Mouse (Mus musculus) midbrain, embryonic 15.5 days (tissue): ENCODE data around the gene Sik2. TPM values are rescaled to one million over a fixed set of nuclear protein-coding genes. Genes with fewer than 3 reads are reported as not detected.

Experiments used
- ATAC-seq: fragments of 200-750 bp; cut with Nextera tagmentation; replicated peaks from 2 replicates; pipeline ENCODE4 v1.8.0; 2017; ENCODE audit warnings: moderate TSS enrichment
- H3K27ac ChIP-seq: fragments of 300-500 bp; sonication (generic); 2 replicates; pipeline ENCODE4 v1.5.1; 2015; ENCODE audit warnings: mild to moderate bottlenecking, inconsistent platforms
- H3K27me3 ChIP-seq: fragments of 300-500 bp; sonication (generic); replicated peaks from 2 replicates; pipeline ENCODE4 v1.6.1; 2015; ENCODE audit warnings: inconsistent platforms
- H3K36me3 ChIP-seq: fragments of 300-500 bp; sonication (generic); replicated peaks from 2 replicates; pipeline ENCODE4 v1.6.1; 2015; ENCODE audit warnings: inconsistent platforms
- H3K4me1 ChIP-seq: fragments of 300-500 bp; sonication (generic); 2 replicates; pipeline ENCODE4 v1.6.1; 2015; ENCODE audit warnings: inconsistent platforms
- H3K4me2 ChIP-seq: fragments of 300-500 bp; sonication (generic); 2 replicates; pipeline ENCODE4 v1.6.1; 2015; ENCODE audit warnings: inconsistent platforms, mild to moderate bottlenecking, moderate library complexity
- H3K4me3 ChIP-seq: fragments of 300-500 bp; sonication (generic); 2 replicates; pipeline ENCODE4 v1.5.1; 2015; ENCODE audit warnings: mild to moderate bottlenecking, inconsistent platforms
- H3K9ac ChIP-seq: fragments of 300-500 bp; sonication (generic); 2 replicates; pipeline ENCODE4 v1.6.1; 2015; ENCODE audit warnings: mild to moderate bottlenecking, inconsistent platforms
- H3K9me3 ChIP-seq: fragments of 300-500 bp; sonication (generic); 2 replicates; pipeline ENCODE4 v1.6.1; 2016; ENCODE audit warnings: inconsistent platforms
- WGBS: fragments of 180-500 bp; shearing (Covaris S2); methylation state at CpG from one replicate; pipeline ENCODE4 v1.1.7; 2015; ENCODE audit warnings: mixed read lengths; 5-methylcytosine and 5-hydroxymethylcytosine counted together
- polyA plus RNA-seq: library from polyadenylated mRNA; unstranded; fragments of >200 nt; fragmentation: Nextera tagmentation; extraction: Ambion mirVana; gene quantifications from 2 replicates; pipeline ENCODE4 v1.2.1, GENCODE M21; 2015

The Sik2 gene
- polyA plus RNA-seq, 1 experiment from 2014 or later: 19.8 TPM

DNA sequence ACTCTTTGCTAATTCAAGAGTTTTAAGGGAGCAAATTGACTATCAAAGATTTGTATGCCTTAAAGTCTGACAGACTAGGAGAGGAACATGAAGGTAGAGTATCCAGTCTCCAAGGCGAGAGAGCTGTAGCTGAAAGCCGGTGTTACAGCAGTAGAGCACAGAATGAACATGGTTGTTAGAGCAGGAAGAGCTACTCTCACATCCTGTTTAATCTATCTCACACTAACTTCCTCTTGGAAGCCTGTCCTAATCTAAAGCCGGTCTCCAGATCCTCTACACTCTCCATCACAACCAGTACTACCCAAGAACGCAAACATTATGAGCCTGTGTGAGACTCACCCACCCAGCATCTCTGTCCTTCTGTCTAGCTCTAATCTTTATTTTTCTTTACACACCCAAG is 38.5 kb downstream of the Sik2 start:
- ATAC-seq: no peak
- Histone ChIP-seq H3K9ac (no peak overlapping the region), H3K4me2 (no peak overlapping the region), H3K36me3 (no peaks in the 10 kb centered on the region), H3K27me3 (no peaks in the 10 kb centered on the region), H3K27ac (no peak overlapping the region), H3K4me3 (no peak overlapping the region), H3K4me1 (0 out of 2 replicates have a peak, but pooled peaks cover 2% of the 10 kb centered on the region), H3K9me3 (no peaks in the 10 kb centered on the region)
- WGBS: 88% methylated on average over 4 of the region's 4 CpGs

DNA sequence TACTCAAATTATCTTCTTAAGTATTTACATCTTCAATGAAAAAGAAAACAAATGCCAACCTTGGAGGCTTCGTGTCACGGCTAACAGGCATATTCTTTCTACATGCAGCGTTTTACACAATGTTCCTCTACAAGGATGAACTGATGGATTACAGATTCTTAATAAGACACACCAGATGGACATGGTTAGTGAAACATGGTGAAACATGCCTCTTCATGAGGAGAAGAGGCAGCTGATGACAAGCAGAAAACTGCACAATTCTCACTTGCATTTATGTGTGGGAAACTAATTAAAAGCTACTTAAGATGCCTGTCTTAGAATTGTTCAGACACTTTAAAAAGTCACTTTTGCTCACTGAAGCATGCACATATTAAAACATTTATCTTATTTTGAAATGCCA is 39.6 kb downstream of the Sik2 start:
- H3K4me2 ChIP-seq: no peak overlapping the region
- H3K36me3 ChIP-seq: no peaks in the 10 kb centered on the region
- 0 out of 2 replicates have a peak, but pooled peaks cover 5% of the 10 kb centered on the region for H3K4me1 ChIP-seq
- 79% methylated on average over 3 of the region's 3 CpGs for WGBS
- no peak overlapping the region for H3K9ac ChIP-seq
- H3K4me3 ChIP-seq: no peak overlapping the region
- no peak for ATAC-seq
- H3K27me3 ChIP-seq: no peaks in the 10 kb centered on the region
- no peak overlapping the region for H3K27ac ChIP-seq
- no peaks in the 10 kb centered on the region for H3K9me3 ChIP-seq

DNA sequence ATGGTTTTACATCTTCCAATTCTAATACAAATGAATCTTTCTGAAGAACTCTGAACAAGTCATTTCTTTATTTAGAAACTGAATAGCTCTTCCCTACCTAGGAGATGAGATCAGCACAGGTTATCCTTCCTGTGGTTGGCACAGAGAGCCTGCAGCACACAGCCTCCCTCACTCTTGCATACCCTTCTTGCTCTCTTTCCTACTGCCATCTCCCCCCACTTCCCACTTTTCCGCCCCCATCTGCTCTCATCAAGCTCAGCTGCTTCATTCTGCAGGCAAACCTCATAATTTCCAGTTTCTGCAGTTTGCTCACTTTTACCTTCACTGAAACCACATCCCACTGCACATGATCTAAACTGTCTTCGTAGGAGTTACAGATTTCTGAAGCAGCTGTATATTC is 42.6 kb downstream of the Sik2 start:
- no peaks in the 10 kb centered on the region for H3K27me3 ChIP-seq
- no peak overlapping the region for H3K4me2 ChIP-seq
- H3K9ac ChIP-seq: no peak overlapping the region
- H3K9me3 ChIP-seq: no peaks in the 10 kb centered on the region
- H3K4me3 ChIP-seq: no peak overlapping the region
- 0 out of 2 replicates have a peak, but pooled peaks cover 5% of the 10 kb centered on the region for H3K4me1 ChIP-seq
- no peak overlapping the region for H3K27ac ChIP-seq
- H3K36me3 ChIP-seq: no peaks in the 10 kb centered on the region
- WGBS: 86% methylated on average over 2 of the region's 2 CpGs
- ATAC-seq: no peak

DNA sequence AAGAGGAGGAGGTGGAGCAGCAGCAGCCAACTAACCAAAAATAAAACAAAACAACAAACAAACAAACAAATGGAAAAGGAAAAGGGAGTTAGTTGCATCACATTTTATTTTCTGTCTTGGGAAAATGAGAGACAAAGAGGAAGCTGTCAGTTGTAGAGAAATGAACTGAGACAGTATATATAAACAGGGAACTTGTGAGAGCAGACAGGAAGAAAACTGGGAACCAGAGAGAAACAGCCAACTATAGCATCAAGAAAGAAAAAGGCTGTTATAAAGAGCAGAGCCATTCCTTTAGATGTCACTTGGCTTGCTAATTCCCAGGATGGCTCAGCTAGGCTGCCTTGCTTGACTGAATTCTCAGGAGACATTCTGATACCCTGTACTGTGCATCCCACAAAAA is 43.5 kb downstream of the Sik2 start:
- Histone ChIP-seq H3K27ac (no peak overlapping the region), H3K4me2 (no peak overlapping the region), H3K4me3 (no peak overlapping the region), H3K36me3 (no peaks in the 10 kb centered on the region), H3K9ac (no peak overlapping the region), H3K27me3 (no peaks in the 10 kb centered on the region), H3K4me1 (0 out of 2 replicates have a peak, but pooled peaks cover 5% of the 10 kb centered on the region), H3K9me3 (no peaks in the 10 kb centered on the region)
- no peak for ATAC-seq

DNA sequence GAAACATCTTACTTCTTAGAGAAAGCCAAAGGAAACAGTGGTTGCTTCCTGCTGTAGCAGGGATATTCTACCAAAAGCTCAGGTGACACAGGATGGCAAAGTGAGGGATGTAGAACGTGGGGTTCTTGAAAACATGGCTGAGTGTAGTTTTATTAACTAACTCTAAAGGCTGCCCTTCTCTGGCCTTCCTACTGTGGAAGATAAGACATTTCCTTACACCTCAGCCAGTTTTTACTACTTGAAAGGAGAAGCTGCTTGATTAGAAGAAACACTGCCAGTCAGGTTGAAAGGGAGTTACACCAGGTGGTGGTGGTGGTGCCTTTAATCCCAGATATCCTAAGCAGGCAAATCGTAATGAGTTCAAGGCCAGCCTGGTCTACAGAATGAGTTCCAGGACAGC is 44.0 kb downstream of the Sik2 start:
- no peaks in the 10 kb centered on the region for H3K36me3 ChIP-seq
- no peak overlapping the region for H3K27ac ChIP-seq
- ATAC-seq: no peak
- 77% methylated on average over 2 of the region's 2 CpGs for WGBS
- no peak overlapping the region for H3K9ac ChIP-seq
- no peak overlapping the region for H3K4me2 ChIP-seq
- no peaks in the 10 kb centered on the region for H3K9me3 ChIP-seq
- no peak overlapping the region for H3K4me3 ChIP-seq
- H3K4me1 ChIP-seq: 0 out of 2 replicates have a peak, but pooled peaks cover 5% of the 10 kb centered on the region
- H3K27me3 ChIP-seq: no peaks in the 10 kb centered on the region

DNA sequence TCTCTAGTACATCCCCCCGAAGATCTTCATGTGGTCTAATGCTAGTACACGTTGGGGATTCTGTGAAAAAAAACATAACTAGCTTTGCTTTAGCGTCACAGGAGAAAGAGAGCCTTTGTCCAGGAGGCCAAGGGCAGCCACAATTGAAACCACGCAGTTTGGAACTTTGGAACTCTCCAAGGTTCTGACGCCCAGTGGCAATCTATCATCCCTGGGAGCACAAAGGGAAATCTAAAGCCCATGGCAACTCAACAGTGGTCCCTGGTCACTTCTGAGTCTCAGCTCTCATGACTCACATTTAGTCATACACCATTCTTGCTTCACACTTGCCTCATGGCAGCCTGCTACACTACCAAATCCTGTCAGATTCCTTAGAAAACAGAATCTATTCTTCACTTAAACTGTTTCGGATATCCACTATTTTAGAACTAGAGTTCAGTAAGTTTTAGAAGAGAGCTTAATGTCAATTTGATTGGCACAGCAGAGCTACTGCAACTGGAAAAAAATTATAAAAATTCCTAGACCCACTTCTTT is 50.9 kb downstream of the Sik2 start:
- no peak for ATAC-seq
- Histone ChIP-seq H3K27me3 (no peaks in the 10 kb centered on the region), H3K4me2 (no peak overlapping the region), H3K9ac (no peak overlapping the region), H3K4me3 (no peak overlapping the region), H3K9me3 (no peaks in the 10 kb centered on the region), H3K4me1 (no peaks in the 10 kb centered on the region), H3K36me3 (no peaks in the 10 kb centered on the region), H3K27ac (no peak overlapping the region)
- WGBS: 54% methylated on average over 6 of the region's 6 CpGs

DNA sequence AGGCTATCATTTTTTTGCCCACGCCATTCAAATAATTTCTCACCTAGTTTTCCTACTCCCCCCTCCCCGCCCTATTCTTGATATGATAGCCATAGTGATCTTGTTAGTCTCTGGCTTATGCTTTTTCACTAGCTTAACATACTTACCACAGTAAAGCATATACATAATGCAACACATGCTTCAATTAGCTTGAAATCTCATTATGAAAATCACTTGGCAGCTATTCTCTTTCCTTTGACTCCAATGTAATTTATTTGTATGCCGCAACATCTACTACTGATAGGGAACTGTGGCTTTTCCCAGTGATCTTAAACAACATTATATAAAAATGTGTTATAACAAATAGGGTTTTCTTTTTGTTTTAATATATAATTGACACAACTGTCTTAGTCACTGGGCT is 53.7 kb downstream of the Sik2 start:
- 76% methylated on average over 3 of the region's 3 CpGs for WGBS
- no peaks in the 10 kb centered on the region for H3K36me3 ChIP-seq
- no peak overlapping the region for H3K27ac ChIP-seq
- no peak overlapping the region for H3K9ac ChIP-seq
- H3K27me3 ChIP-seq: no peaks in the 10 kb centered on the region
- H3K4me2 ChIP-seq: no peak overlapping the region
- H3K4me3 ChIP-seq: no peak overlapping the region
- ATAC-seq: no peak
- H3K4me1 ChIP-seq: no peaks in the 10 kb centered on the region
- no peaks in the 10 kb centered on the region for H3K9me3 ChIP-seq

DNA sequence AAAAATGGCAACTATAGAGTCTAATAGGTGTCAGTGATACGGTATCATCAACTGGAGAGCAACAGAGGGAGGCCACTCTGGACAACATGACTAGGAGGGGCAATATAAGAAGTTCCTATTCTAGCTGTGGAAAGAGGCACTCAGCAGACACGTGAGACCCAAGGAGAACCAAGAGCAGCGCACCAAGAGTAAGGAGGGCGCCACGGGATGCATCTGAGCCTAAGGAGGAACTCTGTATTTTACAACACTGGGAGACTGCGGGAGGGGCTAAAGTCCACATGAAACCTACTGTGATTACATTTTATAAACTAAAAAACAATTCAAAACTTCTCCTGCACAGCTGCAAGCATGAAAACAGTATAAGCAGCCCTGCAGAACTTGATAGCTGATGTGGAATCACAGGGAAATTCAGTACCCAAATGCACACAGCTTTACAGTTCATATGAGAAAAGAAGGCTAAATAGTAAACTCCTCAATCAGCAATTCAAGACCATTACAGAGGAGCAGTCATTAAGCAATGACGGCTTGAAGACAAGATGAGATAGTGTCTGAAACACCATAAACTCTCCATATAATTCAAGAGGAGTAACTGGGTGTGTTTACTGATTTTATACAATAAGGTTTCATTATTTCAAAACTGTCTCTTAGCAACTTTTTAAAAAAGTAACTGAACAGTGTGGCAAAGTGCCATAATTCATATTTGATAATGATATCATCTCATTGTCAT is 60.6 kb downstream of the Sik2 start:
- H3K4me1 ChIP-seq: no peaks in the 10 kb centered on the region
- no peak overlapping the region for H3K9ac ChIP-seq
- H3K9me3 ChIP-seq: no peaks in the 10 kb centered on the region
- ATAC-seq: no peak
- no peaks in the 10 kb centered on the region for H3K27me3 ChIP-seq
- H3K36me3 ChIP-seq: no peaks in the 10 kb centered on the region
- no peak overlapping the region for H3K27ac ChIP-seq
- WGBS: 90% methylated on average over 7 of the region's 7 CpGs
- H3K4me3 ChIP-seq: no peak overlapping the region
- no peak overlapping the region for H3K4me2 ChIP-seq

DNA sequence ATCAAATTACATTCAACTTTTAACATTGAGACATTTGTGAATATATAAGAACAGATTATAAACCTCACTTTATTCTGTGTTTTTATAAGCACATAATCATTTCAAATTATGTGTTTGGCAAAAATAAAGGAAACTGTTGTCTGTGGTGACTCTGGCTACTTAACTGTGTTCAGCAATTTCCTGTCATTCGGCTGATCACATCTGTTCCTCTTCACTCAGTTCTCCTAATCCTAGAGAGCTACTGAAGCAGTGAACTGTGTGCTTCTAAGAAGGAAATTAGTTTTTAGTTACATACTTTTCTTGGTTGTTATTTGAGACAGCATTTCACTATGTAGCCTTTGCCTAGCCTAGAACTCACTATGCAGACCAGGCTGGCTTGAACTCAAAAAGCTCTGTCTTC is 62.5 kb downstream of the Sik2 start:
- Histone ChIP-seq H3K9me3 (no peaks in the 10 kb centered on the region), H3K4me1 (no peaks in the 10 kb centered on the region), H3K36me3 (no peaks in the 10 kb centered on the region), H3K27me3 (no peaks in the 10 kb centered on the region), H3K27ac (no peak overlapping the region), H3K9ac (no peak overlapping the region), H3K4me3 (no peak overlapping the region), H3K4me2 (no peak overlapping the region)
- ATAC-seq: no peak
- 57% methylated on average over 1 of the region's 1 CpGs for WGBS

DNA sequence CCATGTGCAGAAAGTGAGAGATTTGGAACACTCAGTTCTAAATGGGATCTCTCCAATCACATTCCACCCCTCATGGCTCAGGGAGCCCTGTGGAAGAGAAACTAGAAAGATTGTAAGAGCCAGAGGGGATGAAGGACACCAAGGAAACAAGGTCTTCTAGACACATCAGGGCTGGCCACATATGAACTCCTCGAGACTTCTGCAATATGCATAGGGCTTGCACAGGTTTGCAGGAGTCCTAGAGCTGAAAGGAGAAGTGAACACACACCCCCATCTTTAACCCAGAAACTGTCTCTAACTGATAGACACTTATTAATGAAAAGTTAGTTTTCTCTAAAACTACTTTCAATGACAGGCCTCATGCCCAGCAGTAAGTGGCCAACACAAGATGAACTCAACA is 64.0 kb downstream of the Sik2 start:
- Histone ChIP-seq H3K27me3 (no peaks in the 10 kb centered on the region), H3K4me1 (no peaks in the 10 kb centered on the region), H3K9me3 (no peaks in the 10 kb centered on the region), H3K36me3 (no peaks in the 10 kb centered on the region), H3K4me3 (no peak overlapping the region), H3K4me2 (no peak overlapping the region), H3K27ac (no peak overlapping the region), H3K9ac (no peak overlapping the region)
- 100% methylated on average over 1 of the region's 1 CpGs for WGBS
- ATAC-seq: no peak

DNA sequence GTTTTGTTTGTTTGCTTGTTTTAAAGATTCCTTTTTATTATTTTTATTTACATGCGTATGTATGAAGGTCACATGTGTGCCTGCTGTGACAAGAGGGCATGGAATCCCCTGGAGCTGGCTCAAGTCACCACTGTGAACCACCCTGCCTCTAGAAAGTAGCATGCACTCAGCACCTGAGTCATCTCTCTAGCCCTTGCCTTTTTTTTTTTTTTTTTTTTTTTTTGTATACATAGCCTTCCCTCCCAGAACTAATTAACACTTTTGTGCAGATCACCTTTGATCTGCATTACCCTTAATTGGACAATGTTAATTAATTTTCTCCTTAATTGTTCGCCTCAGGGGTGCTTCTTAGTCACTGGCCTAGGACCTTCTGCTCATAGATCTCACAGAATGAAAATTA is 66.2 kb downstream of the Sik2 start:
- Histone ChIP-seq H3K36me3 (no peaks in the 10 kb centered on the region), H3K9me3 (no peaks in the 10 kb centered on the region), H3K4me1 (no peaks in the 10 kb centered on the region), H3K27ac (no peak overlapping the region), H3K4me3 (no peak overlapping the region), H3K9ac (no peak overlapping the region), H3K27me3 (no peaks in the 10 kb centered on the region), H3K4me2 (no peak overlapping the region)
- no peak for ATAC-seq
- WGBS: 89% methylated on average over 2 of the region's 2 CpGs

DNA sequence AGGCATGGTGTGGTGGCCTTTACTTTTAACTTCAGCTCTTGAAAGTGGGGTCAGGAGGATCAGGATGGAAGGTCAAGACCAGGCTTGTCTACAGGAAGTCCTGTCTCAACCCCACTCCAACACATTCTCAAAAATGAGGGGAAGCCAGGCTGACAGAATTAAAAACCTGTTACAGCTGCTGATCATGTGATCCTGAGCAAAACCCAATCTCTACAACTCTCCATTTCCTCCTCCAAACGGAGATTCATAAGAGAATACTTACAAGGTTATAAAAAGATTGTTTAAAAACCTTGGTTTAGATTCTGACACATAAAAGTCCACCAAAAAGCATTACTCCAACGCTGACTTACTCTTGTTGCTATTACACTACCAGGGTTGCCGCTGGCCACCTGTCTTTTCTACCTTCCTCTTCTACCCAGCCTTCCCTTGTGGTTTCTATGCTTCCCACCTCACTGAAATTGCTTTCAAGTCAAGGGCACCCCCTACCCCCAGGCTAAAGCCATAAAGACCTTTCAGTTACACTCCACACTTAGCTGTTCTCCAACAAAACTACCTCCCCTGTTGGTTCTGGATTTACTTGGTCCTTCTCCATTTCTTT is 67.0 kb downstream of the Sik2 start:
- Histone ChIP-seq H3K9ac (no peak overlapping the region), H3K4me1 (no peaks in the 10 kb centered on the region), H3K27me3 (no peaks in the 10 kb centered on the region), H3K36me3 (no peaks in the 10 kb centered on the region), H3K9me3 (no peaks in the 10 kb centered on the region), H3K27ac (no peak overlapping the region), H3K4me2 (no peak overlapping the region), H3K4me3 (no peak overlapping the region)
- no peak for ATAC-seq
- 92% methylated on average over 3 of the region's 3 CpGs for WGBS

DNA sequence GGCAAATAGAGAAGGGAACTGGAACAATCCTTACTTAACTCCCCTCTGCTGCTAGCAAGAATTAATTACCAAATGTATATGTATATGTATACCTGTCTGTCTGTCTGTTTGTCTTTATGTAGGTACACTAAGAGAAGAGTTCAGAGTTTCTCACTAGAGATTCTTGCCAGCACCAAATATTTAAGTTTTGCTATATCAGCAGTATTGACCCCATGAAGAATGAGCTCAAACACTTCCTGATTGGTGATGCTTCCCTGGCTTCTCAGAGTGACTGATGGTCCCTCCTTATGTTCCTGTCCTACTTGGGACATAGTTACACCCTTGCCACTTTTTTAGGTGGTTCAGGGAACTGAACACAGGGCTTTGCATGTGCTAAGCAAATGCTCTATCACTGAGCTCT is 78.9 kb downstream of the Sik2 start:
- peaks cover 6% of the 10 kb centered on the region; the same call in 1 of the 2 replicates for H3K36me3 ChIP-seq
- H3K4me1 ChIP-seq: no peaks in the 10 kb centered on the region
- no peak overlapping the region for H3K4me3 ChIP-seq
- H3K9me3 ChIP-seq: no peaks in the 10 kb centered on the region
- no peaks in the 10 kb centered on the region for H3K27me3 ChIP-seq
- H3K9ac ChIP-seq: no peak overlapping the region
- no peak for ATAC-seq
- H3K27ac ChIP-seq: no peak overlapping the region
- H3K4me2 ChIP-seq: no peak overlapping the region
